Mouse (Mus musculus) neural tube, embryonic 14.5 days (tissue): ENCODE data around the gene Ftl1. TPM values are rescaled to one million over a fixed set of nuclear protein-coding genes. Genes with fewer than 3 reads are reported as not detected.

Experiments
- ATAC-seq: fragments of 200-750 bp; cut with Nextera tagmentation; 2 replicates; pipeline ENCODE4 v1.8.0; 2017; ENCODE audit warnings: low read depth, mild to moderate bottlenecking, moderate TSS enrichment, moderate library complexity
- H3K27ac ChIP-seq: fragments of 300-500 bp; sonication (generic); 2 replicates; pipeline ENCODE4 v1.5.1; 2014; ENCODE audit warnings: low read depth, mild to moderate bottlenecking, control low read depth, low read length, moderate library complexity, mixed read lengths
- H3K27me3 ChIP-seq: fragments of 300-500 bp; sonication (generic); 2 replicates; pipeline ENCODE4 v1.6.1; 2014; ENCODE audit warnings: low read length; ENCODE audit not compliant: control insufficient read depth, insufficient read depth
- H3K36me3 ChIP-seq: fragments of 300-500 bp; sonication (generic); 2 replicates; pipeline ENCODE4 v1.6.1; 2014; ENCODE audit warnings: low read length, mixed read lengths; ENCODE audit not compliant: control insufficient read depth, insufficient read depth
- H3K4me1 ChIP-seq: fragments of 300-500 bp; sonication (generic); 2 replicates; pipeline ENCODE4 v1.6.1; 2014; ENCODE audit warnings: low read length; ENCODE audit not compliant: control insufficient read depth, insufficient read depth
- H3K4me2 ChIP-seq: fragments of 300-500 bp; sonication (generic); 2 replicates; pipeline ENCODE4 v1.6.1; 2014; ENCODE audit warnings: mild to moderate bottlenecking, low read depth, low read length, control low read depth
- H3K4me3 ChIP-seq: fragments of 300-500 bp; sonication (generic); 2 replicates; pipeline ENCODE4 v1.5.1; 2014; ENCODE audit warnings: low read depth, low read length, control low read depth, mixed read lengths
- H3K9ac ChIP-seq: fragments of 300-500 bp; sonication (generic); replicated peaks from 2 replicates; pipeline ENCODE4 v1.6.1; 2014; ENCODE audit warnings: low read depth, mild to moderate bottlenecking, control low read depth, low read length, mixed read lengths
- H3K9me3 ChIP-seq: fragments of 300-500 bp; sonication (generic); 2 replicates; pipeline ENCODE4 v1.6.1; 2016; ENCODE audit warnings: low read length; ENCODE audit not compliant: control insufficient read depth
- WGBS: fragments of 180-500 bp; shearing (Covaris S2); extraction: QIAGEN DNeasy Blood & Tissue Kit; methylation state at CpG from one replicate; pipeline ENCODE4 v1.1.7; 2014; 5-methylcytosine and 5-hydroxymethylcytosine counted together
- polyA plus RNA-seq: library from polyadenylated mRNA; unstranded; fragments of >200 nt; fragmentation: Nextera tagmentation; extraction: Ambion mirVana; gene quantifications from 2 replicates; pipeline ENCODE4 v1.2.1, GENCODE M21; 2014

The Ftl1 gene
- polyA plus RNA-seq, 1 experiment from 2014 or later = 5,088 TPM

- peaks cover 28% of the 10 kb centered on the region for H3K4me1 ChIP-seq
- H3K27me3 ChIP-seq = no peaks in the 10 kb centered on the region
- 0% methylated on average over 45 of the region's 45 CpGs for WGBS
- H3K27ac ChIP-seq = peak within 1 kb of the TSS; percentile 91
- ATAC-seq = peak; percentile 95
- no peaks in the 10 kb centered on the region for H3K9me3 ChIP-seq
- H3K36me3 ChIP-seq = peaks cover 10% of the 10 kb centered on the region
- peak within 1 kb of the TSS; percentile 72 for H3K9ac ChIP-seq
- peak within 1 kb of the TSS; percentile 93 for H3K4me2 ChIP-seq
- H3K4me3 ChIP-seq = peak within 1 kb of the TSS; percentile 65
These were observed 25.3 kb downstream of the Ftl1 start, which contains the start of gene Gys1 for GRCm38 (mm10) chr7:45434203-45435015. TSS of gene Gys1 (plus strand) at chr7:45434844.

- H3K4me1 ChIP-seq = peaks cover 28% of the 10 kb centered on the region
- no peak for ATAC-seq
These were observed 25.9 kb downstream of the Ftl1 start for GRCm38 (mm10) chr7:45433835-45434202.

GRCm38 (mm10) chr7:45426556-45426955, 33.1 kb downstream of the Ftl1 start:
- Histone ChIP-seq H3K9ac (no peak overlapping the region), H3K4me3 (no peak overlapping the region), H3K27ac (no peak overlapping the region), H3K4me2 (no peak overlapping the region), H3K4me1 (no peaks in the 10 kb centered on the region), H3K36me3 (peaks cover 52% of the 10 kb centered on the region), H3K9me3 (no peaks in the 10 kb centered on the region), H3K27me3 (no peaks in the 10 kb centered on the region)
- WGBS = 96% methylated on average over 8 of the region's 8 CpGs
- ATAC-seq = no peak

More at GRCm38 (mm10) chr7:45433835-45434202, 25.9 kb downstream of the Ftl1 start:
- 1% methylated on average over 7 of the region's 7 CpGs for WGBS
- Histone ChIP-seq H3K36me3 (peaks cover 13% of the 10 kb centered on the region), H3K27me3 (no peaks in the 10 kb centered on the region), H3K9me3 (no peaks in the 10 kb centered on the region), H3K4me2 (peak overlapping the region; percentile 93), H3K27ac (peak overlapping the region; percentile 91; the same call in 1 of the 2 replicates), H3K9ac (peak overlapping the region; percentile 68), H3K4me3 (peak overlapping the region; percentile 65)

GRCm38 (mm10) chr7:45421194-45421593, 38.5 kb downstream of the Ftl1 start:
- Histone ChIP-seq H3K4me1 (no peaks in the 10 kb centered on the region), H3K36me3 (peaks cover 45% of the 10 kb centered on the region), H3K9ac (no peak overlapping the region), H3K4me2 (no peak overlapping the region), H3K27ac (no peak overlapping the region), H3K27me3 (peaks cover 34% of the 10 kb centered on the region), H3K9me3 (no peaks in the 10 kb centered on the region), H3K4me3 (no peak overlapping the region)
- 90% methylated on average over 14 of the region's 14 CpGs for WGBS
- ATAC-seq = no peak

- H3K9me3 ChIP-seq = no peaks in the 10 kb centered on the region
- no peak within 1 kb of the TSS for H3K4me2 ChIP-seq
- no peak within 1 kb of the TSS for H3K27ac ChIP-seq
- H3K4me1 ChIP-seq = no peaks in the 10 kb centered on the region
- peaks cover 40% of the 10 kb centered on the region for H3K27me3 ChIP-seq
- no peak within 1 kb of the TSS for H3K9ac ChIP-seq
- WGBS = 56% methylated on average over 6 of the region's 6 CpGs
- no peak within 1 kb of the TSS for H3K4me3 ChIP-seq
- H3K36me3 ChIP-seq = peaks cover 45% of the 10 kb centered on the region
- ATAC-seq = no peak
These were observed 39.1 kb downstream of the Ftl1 start, which contains the start of gene Lhb for GRCm38 (mm10) chr7:45420615-45420919. TSS of gene Lhb (plus strand) at chr7:45420820.

- Histone ChIP-seq H3K9me3 (no peaks in the 10 kb centered on the region), H3K4me3 (no peak overlapping the region), H3K9ac (no peak overlapping the region), H3K4me2 (no peak overlapping the region), H3K27me3 (peaks cover 46% of the 10 kb centered on the region), H3K36me3 (peaks cover 42% of the 10 kb centered on the region), H3K27ac (no peak overlapping the region), H3K4me1 (no peaks in the 10 kb centered on the region)
- 10% methylated on average over 27 of the region's 27 CpGs for WGBS
- no peak for ATAC-seq
These were observed 39.6 kb downstream of the Ftl1 start for GRCm38 (mm10) chr7:45419859-45420614.

- Histone ChIP-seq H3K9ac (no peak overlapping the region), H3K4me2 (no peak overlapping the region), H3K9me3 (no peaks in the 10 kb centered on the region), H3K36me3 (peaks cover 23% of the 10 kb centered on the region), H3K27me3 (peaks cover 65% of the 10 kb centered on the region), H3K27ac (no peak overlapping the region), H3K4me1 (peaks cover 4% of the 10 kb centered on the region; the same call in 1 of the 2 replicates), H3K4me3 (no peak overlapping the region)
- 7% methylated on average over 13 of the region's 13 CpGs for WGBS
- ATAC-seq = no peak
These were observed 41.7 kb downstream of the Ftl1 start for GRCm38 (mm10) chr7:45417962-45418492.

GRCm38 (mm10) chr7:45415636-45416035, 44.0 kb downstream of the Ftl1 start:
- no peak overlapping the region for H3K4me3 ChIP-seq

More at GRCm38 (mm10) chr7:45415636-45416035, 44.0 kb downstream of the Ftl1 start:
- Histone ChIP-seq H3K36me3 (peaks cover under 1% of the 10 kb centered on the region; the same call in 1 of the 2 replicates), H3K27me3 (peaks cover 76% of the 10 kb centered on the region), H3K4me2 (no peak overlapping the region; the same call in 1 of the 2 replicates), H3K4me1 (peaks cover 4% of the 10 kb centered on the region; the same call in 1 of the 2 replicates), H3K27ac (no peak overlapping the region), H3K9ac (no peak overlapping the region), H3K9me3 (no peaks in the 10 kb centered on the region)
- WGBS = 9% methylated on average over 37 of the region's 37 CpGs
- no peak for ATAC-seq
